Mouse (Mus musculus): ENCODE data around the gene Tpcn1. TPM values are rescaled to one million over a fixed set of nuclear protein-coding genes. Genes with fewer than 3 reads are reported as not detected.
A peak's percentile ranks its signal among the peaks of the same experiment; 100 is the strongest.
"Not testable (repeated sequence)": the region's sequence is repeated elsewhere in the genome, so short reads cannot be mapped to it uniquely, and the experiment has no call there.

Tpcn1 gene
- polyA plus RNA-seq, 1 experiment from 2014 or later: 18.3 TPM

DNA sequence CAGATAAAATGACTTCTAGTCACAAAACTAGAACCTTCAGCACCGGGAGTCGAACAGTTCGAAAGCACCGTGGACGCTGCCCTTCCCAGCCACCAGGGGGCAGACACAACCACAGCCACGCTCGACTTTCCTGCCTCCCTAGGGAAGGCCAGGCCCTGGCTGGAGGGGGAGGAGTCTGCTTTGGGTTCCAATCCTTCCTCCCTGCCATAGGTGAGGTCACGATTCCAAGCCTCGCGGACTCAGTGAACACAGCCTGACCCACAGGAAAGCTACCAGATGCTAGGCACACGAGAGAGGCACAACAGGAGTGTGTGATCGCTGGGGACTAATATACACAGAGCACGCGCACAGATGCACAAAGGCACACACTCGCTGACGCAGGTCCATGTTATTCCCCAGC lies 83.1 kb downstream of the Tpcn1 start:
- 0 out of 2 replicates have a peak, but pooled peaks have one; percentile 9 for ATAC-seq
- H3K9ac ChIP-seq (replicated peaks; ENCODE audit: low read depth, low read length): no peak overlapping the region
- 24% methylated on average over 16 of the region's 16 CpGs for WGBS

DNA sequence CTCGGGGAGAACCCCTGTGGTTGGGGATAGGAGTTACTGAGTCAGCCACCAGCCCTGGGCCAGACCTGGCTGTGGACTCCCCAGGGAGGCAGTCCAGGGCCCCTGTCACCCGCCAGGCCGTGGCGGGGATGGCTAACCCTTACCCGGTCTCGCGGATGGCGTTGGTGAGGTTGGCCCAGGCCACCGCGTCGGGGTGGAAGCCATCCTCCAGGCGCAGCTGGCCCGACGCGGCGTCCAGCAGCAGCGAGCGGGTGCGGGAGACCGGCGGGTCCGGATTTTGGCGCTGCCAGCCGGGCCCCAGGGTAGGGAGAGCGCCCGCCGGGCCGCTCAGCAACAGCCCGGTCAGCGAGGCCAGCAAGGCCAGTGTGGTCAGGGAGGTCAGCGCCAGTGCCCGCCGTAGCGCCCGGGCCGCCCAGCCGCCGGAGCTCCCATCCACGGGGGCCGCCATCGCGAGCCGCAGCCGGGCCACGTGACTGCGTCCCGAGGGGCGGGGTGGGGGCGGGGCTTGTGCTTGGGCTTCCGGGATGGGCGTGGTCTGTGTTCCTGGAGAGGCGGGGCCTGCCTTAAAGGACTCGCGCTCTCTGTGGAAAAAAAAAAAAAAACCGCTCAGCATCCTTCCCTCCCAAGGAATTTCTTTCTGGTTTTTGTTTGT lies 85.2 kb downstream of the Tpcn1 start, which contains the start of gene Plbd2:
Gene Plbd2, minus strand, starts transcription at position 482 of the 652 bp plus-strand sequence.
- WGBS: 0% methylated on average over 53 of the region's 55 CpGs
- no peaks in the 10 kb centered on the region for H3K27me3 ChIP-seq (replicated peaks; ENCODE audit: control insufficient read depth, insufficient read depth, low read length)
- no peaks in the 10 kb centered on the region for H3K9me3 ChIP-seq (ENCODE audit: control insufficient read depth, low read length)
- H3K36me3 ChIP-seq (ENCODE audit: control insufficient read depth, insufficient read depth): no peaks in the 10 kb centered on the region
- peak within 1 kb of the TSS; percentile 93 for H3K4me2 ChIP-seq (ENCODE audit: low read length)
- ATAC-seq: peak; percentile 72
- peak within 1 kb of the TSS; percentile 85 for H3K9ac ChIP-seq (replicated peaks; ENCODE audit: low read depth, low read length)
- H3K4me1 ChIP-seq (replicated peaks; ENCODE audit: control insufficient read depth, insufficient read depth, low read length): peaks cover 19% of the 10 kb centered on the region
- peak within 1 kb of the TSS; percentile 87 for H3K4me3 ChIP-seq (replicated peaks; ENCODE audit: low read length)
- no peak within 1 kb of the TSS for H3K27ac ChIP-seq (ENCODE audit: low read length)

More for the DNA sequence above, 83.1 kb downstream of the Tpcn1 start:
- no peak overlapping the region for H3K4me3 ChIP-seq (replicated peaks; ENCODE audit: low read length)
- H3K9me3 ChIP-seq (ENCODE audit: control insufficient read depth, low read length): no peaks in the 10 kb centered on the region
- peaks cover 19% of the 10 kb centered on the region for H3K4me1 ChIP-seq (replicated peaks; ENCODE audit: control insufficient read depth, insufficient read depth, low read length)
- H3K27me3 ChIP-seq (replicated peaks; ENCODE audit: control insufficient read depth, insufficient read depth, low read length): no peaks in the 10 kb centered on the region
- H3K27ac ChIP-seq (ENCODE audit: low read length): no peak overlapping the region
- H3K36me3 ChIP-seq (ENCODE audit: control insufficient read depth, insufficient read depth): no peaks in the 10 kb centered on the region
- H3K4me2 ChIP-seq (ENCODE audit: low read length): no peak overlapping the region

DNA sequence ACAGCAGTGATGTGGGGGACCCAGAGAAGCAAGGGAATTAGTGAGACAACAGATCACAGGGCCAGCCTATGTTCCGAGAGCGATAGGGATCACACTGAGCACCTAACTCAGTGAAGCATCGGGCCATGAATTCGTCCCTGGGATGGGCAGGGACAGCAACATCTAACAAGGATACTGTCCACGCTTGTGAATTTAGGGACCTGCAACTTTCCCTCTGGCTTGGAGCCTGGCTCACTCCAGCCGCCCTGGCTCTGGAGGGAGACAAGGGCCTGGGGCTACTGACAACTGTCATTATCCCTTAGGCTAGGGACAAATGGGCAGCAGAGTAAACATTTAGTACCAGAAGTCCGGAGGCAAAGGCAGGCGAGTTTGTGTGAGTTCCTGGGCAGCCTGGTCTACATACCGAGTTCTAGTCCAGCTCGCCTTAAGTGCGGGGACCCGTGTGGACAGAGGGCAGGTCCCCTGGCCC lies 85.8 kb downstream of the Tpcn1 start:
- H3K4me3 ChIP-seq (replicated peaks; ENCODE audit: low read length): peak overlapping the region; percentile 87
- peak overlapping the region; percentile 85 for H3K9ac ChIP-seq (replicated peaks; ENCODE audit: low read depth, low read length)
- no peak overlapping the region for H3K27ac ChIP-seq (ENCODE audit: low read length)
- ATAC-seq: no peak
- H3K4me1 ChIP-seq (replicated peaks; ENCODE audit: control insufficient read depth, insufficient read depth, low read length): peaks cover 19% of the 10 kb centered on the region
- no peaks in the 10 kb centered on the region for H3K36me3 ChIP-seq (ENCODE audit: control insufficient read depth, insufficient read depth)
- no peaks in the 10 kb centered on the region for H3K27me3 ChIP-seq (replicated peaks; ENCODE audit: control insufficient read depth, insufficient read depth, low read length)
- 8% methylated on average over 12 of the region's 12 CpGs for WGBS
- no peaks in the 10 kb centered on the region for H3K9me3 ChIP-seq (ENCODE audit: control insufficient read depth, low read length)
- peak overlapping the region; percentile 93 for H3K4me2 ChIP-seq (ENCODE audit: low read length)

DNA sequence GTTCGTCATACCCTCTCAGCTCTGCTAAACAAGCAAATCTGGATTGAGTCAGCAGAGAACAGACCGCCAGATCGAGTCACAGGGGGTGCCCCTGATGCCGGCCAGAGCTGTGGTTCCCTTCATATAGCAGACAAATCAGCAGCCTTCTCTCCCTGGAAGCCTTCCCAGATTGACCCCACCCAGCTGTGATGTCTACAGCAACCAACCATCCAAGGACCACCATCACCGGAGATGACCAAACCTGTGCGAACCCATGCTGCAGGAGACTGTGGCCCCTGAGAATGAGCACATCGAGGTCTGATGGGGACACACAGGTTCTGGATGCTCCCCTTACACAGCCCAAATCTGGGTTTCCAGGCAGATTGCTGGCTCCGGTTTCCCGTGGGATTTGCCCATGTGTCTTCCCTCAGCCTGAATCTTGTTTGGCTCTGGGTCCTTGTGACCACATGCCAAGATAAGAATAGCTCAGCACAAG lies 86.3 kb downstream of the Tpcn1 start:
- Histone ChIP-seq H3K9me3 (ENCODE audit: control insufficient read depth, low read length) (no peaks in the 10 kb centered on the region), H3K27ac (ENCODE audit: low read length) (no peak overlapping the region), H3K36me3 (ENCODE audit: control insufficient read depth, insufficient read depth) (no peaks in the 10 kb centered on the region), H3K4me1 (replicated peaks; ENCODE audit: control insufficient read depth, insufficient read depth, low read length) (peaks cover 19% of the 10 kb centered on the region), H3K4me3 (replicated peaks; ENCODE audit: low read length) (peak overlapping the region; percentile 87), H3K4me2 (ENCODE audit: low read length) (peak overlapping the region; percentile 93), H3K27me3 (replicated peaks; ENCODE audit: control insufficient read depth, insufficient read depth, low read length) (no peaks in the 10 kb centered on the region), H3K9ac (replicated peaks; ENCODE audit: low read depth, low read length) (no peak overlapping the region; the same call in 1 of the 2 replicates)
- no peak for ATAC-seq
- 59% methylated on average over 9 of the region's 9 CpGs for WGBS

DNA sequence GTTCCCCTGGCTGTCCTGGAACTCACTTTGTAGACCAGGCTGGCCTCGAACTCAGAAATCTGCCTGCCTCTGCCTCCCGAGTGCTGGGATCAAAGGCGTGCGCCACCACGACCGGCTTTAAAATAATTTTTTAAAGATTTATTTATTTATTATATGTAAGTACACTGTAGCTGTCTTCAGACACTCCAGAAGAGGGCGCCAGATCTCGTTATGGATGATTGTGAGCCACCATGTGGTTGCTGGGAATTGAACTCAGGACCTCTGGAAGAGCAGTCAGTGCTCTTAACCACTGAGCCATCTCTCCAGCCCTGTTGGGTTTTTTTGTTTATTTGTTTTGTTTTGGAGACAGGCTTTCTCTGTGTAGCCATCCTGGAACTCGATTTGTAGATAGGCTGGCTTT lies 87.9 kb downstream of the Tpcn1 start:
- H3K27me3 ChIP-seq (replicated peaks; ENCODE audit: control insufficient read depth, insufficient read depth, low read length); H3K9me3 ChIP-seq (ENCODE audit: control insufficient read depth, low read length); H3K4me3 ChIP-seq (replicated peaks; ENCODE audit: low read length); H3K9ac ChIP-seq (replicated peaks; ENCODE audit: low read depth, low read length); ATAC-seq; H3K27ac ChIP-seq (ENCODE audit: low read length); H3K4me2 ChIP-seq (ENCODE audit: low read length); H3K36me3 ChIP-seq (ENCODE audit: control insufficient read depth, insufficient read depth): not testable (repeated sequence)
- 86% methylated on average over 9 of the region's 9 CpGs for WGBS
- peaks cover 17% of the 10 kb centered on the region for H3K4me1 ChIP-seq (replicated peaks; ENCODE audit: control insufficient read depth, insufficient read depth, low read length)

DNA sequence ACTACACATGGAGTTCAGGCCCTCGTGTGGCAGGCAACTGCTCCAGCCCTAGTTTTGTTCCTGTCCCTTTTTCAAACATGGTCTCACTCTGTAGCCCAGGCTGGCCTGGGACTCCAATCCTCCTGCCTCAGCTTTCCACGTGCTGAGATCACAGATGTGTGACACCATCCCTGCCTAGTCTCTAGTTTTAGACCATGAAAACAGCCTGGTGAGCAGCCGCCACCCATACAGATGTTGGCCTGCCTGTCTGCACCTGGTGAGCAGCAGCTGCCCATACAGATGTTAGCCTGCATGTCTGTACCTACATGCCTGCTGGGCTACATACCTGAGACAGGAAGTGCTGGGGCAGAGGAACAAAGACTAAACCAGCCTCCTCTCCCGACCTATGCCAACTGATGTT lies 89.3 kb downstream of the Tpcn1 start:
- H3K36me3 ChIP-seq (ENCODE audit: control insufficient read depth, insufficient read depth): no peaks in the 10 kb centered on the region
- H3K4me1 ChIP-seq (replicated peaks; ENCODE audit: control insufficient read depth, insufficient read depth, low read length): peaks cover 17% of the 10 kb centered on the region
- H3K4me3 ChIP-seq (replicated peaks; ENCODE audit: low read length): no peak overlapping the region
- no peak overlapping the region for H3K4me2 ChIP-seq (ENCODE audit: low read length)
- no peak overlapping the region for H3K27ac ChIP-seq (ENCODE audit: low read length)
- no peaks in the 10 kb centered on the region for H3K9me3 ChIP-seq (ENCODE audit: control insufficient read depth, low read length)
- H3K27me3 ChIP-seq (replicated peaks; ENCODE audit: control insufficient read depth, insufficient read depth, low read length): no peaks in the 10 kb centered on the region
- WGBS: 82% methylated on average over 4 of the region's 4 CpGs
- no peak for ATAC-seq
- no peak overlapping the region for H3K9ac ChIP-seq (replicated peaks; ENCODE audit: low read depth, low read length)

DNA sequence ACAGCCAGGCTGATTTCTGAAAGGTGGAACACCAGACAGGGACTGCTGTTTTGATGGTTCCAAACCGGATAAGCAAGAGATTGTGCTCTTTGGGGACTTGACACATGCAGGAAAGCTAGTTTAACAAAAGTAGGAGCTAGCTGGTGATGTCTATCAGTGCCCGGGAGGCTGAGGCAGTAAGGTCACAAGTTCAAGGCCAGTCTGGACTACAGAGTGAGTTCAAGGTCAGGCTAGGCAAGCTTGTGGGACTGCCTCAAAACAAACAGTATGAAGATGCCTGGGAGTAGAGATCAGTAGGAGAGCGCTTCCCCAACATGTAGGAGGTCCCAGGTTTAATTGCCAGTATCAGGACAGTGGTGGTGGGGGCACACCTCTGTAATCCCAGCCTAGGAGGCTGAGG lies 91.4 kb downstream of the Tpcn1 start:
- Histone ChIP-seq H3K4me1 (replicated peaks; ENCODE audit: control insufficient read depth, insufficient read depth, low read length) (peaks cover 9% of the 10 kb centered on the region), H3K9ac (replicated peaks; ENCODE audit: low read depth, low read length) (no peak overlapping the region), H3K27me3 (replicated peaks; ENCODE audit: control insufficient read depth, insufficient read depth, low read length) (no peaks in the 10 kb centered on the region), H3K4me2 (ENCODE audit: low read length) (no peak overlapping the region), H3K27ac (ENCODE audit: low read length) (no peak overlapping the region), H3K4me3 (replicated peaks; ENCODE audit: low read length) (no peak overlapping the region), H3K36me3 (ENCODE audit: control insufficient read depth, insufficient read depth) (no peaks in the 10 kb centered on the region), H3K9me3 (ENCODE audit: control insufficient read depth, low read length) (no peaks in the 10 kb centered on the region)
- no peak for ATAC-seq
- 97% methylated on average over 3 of the region's 3 CpGs for WGBS

DNA sequence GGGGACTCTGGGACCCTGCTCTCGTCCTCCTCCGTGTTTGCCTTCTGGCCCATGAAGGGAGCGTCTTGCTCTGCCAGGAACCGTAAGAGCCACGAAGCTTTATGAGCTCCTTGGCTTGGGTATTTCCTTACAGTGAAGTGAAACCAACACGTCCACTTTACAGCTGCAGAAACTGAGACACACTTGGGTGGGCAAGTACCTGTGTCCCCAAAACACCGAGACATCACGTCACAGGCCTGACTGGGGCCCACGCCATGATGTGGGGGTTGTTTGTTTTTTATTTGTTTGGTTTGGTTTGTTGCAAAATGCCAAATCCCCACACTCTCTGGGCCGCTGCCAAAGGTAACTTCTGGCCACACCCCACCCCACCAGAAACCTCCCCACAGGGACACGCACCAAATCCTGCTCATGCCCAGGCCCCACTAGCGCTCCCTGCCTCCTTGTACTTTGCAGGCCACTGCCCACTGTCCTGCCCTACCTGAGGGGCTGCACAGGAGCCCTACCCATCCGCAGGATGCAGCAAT lies 92.7 kb downstream of the Tpcn1 start:
- H3K4me3 ChIP-seq (replicated peaks; ENCODE audit: low read length): no peak overlapping the region
- WGBS: 92% methylated on average over 13 of the region's 13 CpGs
- H3K9me3 ChIP-seq (ENCODE audit: control insufficient read depth, low read length): no peaks in the 10 kb centered on the region
- peaks cover 6% of the 10 kb centered on the region; the same call in 1 of the 2 replicates for H3K4me1 ChIP-seq (replicated peaks; ENCODE audit: control insufficient read depth, insufficient read depth, low read length)
- no peak overlapping the region for H3K9ac ChIP-seq (replicated peaks; ENCODE audit: low read depth, low read length)
- no peak overlapping the region for H3K27ac ChIP-seq (ENCODE audit: low read length)
- no peak overlapping the region for H3K4me2 ChIP-seq (ENCODE audit: low read length)
- no peaks in the 10 kb centered on the region for H3K27me3 ChIP-seq (replicated peaks; ENCODE audit: control insufficient read depth, insufficient read depth, low read length)
- no peaks in the 10 kb centered on the region for H3K36me3 ChIP-seq (ENCODE audit: control insufficient read depth, insufficient read depth)
- no peak for ATAC-seq

DNA sequence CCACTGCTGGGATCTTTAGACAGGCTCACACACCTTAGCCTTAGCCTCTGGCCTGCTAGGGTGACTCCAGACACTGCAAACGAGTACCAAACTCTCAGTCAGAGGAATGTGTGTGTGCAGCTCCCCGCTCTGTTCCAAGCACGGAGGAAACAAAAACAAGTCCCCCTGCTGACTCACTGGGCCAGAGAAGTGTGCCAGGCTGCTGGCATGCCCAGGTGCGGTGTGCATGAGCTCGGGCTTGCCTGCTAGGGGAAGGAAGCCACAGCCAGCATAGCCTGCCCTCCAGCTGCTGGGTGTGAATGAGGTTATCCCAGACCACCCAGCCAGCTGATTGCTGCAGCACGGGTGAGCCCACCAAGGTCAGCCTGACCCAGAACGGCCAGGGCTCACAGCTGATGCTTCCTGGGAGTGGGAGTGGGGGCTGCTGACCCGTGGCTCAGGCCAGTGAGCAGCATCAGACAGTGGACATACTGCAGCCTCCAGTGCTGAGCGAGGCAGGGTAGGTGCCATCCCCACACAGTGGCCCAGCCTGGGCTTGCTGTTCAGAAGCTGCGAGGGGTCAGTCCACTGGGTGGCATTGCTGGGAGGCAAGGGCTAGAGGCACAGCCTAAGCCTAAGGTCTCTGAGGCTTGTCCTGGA lies 93.3 kb downstream of the Tpcn1 start:
- Histone ChIP-seq H3K9ac (replicated peaks; ENCODE audit: low read depth, low read length) (no peak overlapping the region), H3K4me3 (replicated peaks; ENCODE audit: low read length) (no peak overlapping the region), H3K4me1 (replicated peaks; ENCODE audit: control insufficient read depth, insufficient read depth, low read length) (peaks cover 12% of the 10 kb centered on the region; the same call in 1 of the 2 replicates), H3K9me3 (ENCODE audit: control insufficient read depth, low read length) (no peaks in the 10 kb centered on the region), H3K27me3 (replicated peaks; ENCODE audit: control insufficient read depth, insufficient read depth, low read length) (no peaks in the 10 kb centered on the region), H3K4me2 (ENCODE audit: low read length) (no peak overlapping the region), H3K36me3 (ENCODE audit: control insufficient read depth, insufficient read depth) (no peaks in the 10 kb centered on the region), H3K27ac (ENCODE audit: low read length) (no peak overlapping the region)
- WGBS: 76% methylated on average over 10 of the region's 10 CpGs
- no peak for ATAC-seq

Data from forebrain, embryonic 16.5 days (tissue).